Mouse (Mus musculus) bone marrow, adult 2 months (tissue): ENCODE data around the gene Cks1b. TPM values are rescaled to one million over a fixed set of nuclear protein-coding genes. Genes with fewer than 3 reads are reported as not detected.

Experiments used
- H3K27ac ChIP-seq: fragments of 200-500 bp; 2 replicates; pipeline ENCODE4 v1.5.1; 2012; ENCODE audit warnings: low read depth, mild to moderate bottlenecking, control low read depth, inconsistent platforms, low read length; ENCODE audit not compliant: control insufficient read depth, poor library complexity, insufficient read depth
- H3K4me1 ChIP-seq: fragments of 200-500 bp; 2 replicates; pipeline ENCODE4 v1.6.1; 2011; ENCODE audit warnings: low read length; ENCODE audit not compliant: control insufficient read depth, insufficient read depth
- H3K4me3 ChIP-seq: fragments of 200-500 bp; replicated peaks from 2 replicates; pipeline ENCODE3; 2011; ENCODE audit warnings: mild to moderate bottlenecking, low read depth, low read length, control low read depth; ENCODE audit not compliant: control insufficient read depth
- CTCF ChIP-seq: fragments of 200-500 bp; IDR thresholded peaks from 2 replicates; pipeline ENCODE4 v1.5.1; 2011; ENCODE audit warnings: low read length, control low read depth; ENCODE audit not compliant: control insufficient read depth, insufficient read depth
- POLR2A ChIP-seq: fragments of 200-500 bp; IDR thresholded peaks from 2 replicates; pipeline ENCODE4 v1.6.1; 2011; ENCODE audit warnings: low read depth, mild to moderate bottlenecking, control low read depth, low read length, borderline replicate concordance; ENCODE audit not compliant: control insufficient read depth
- WGBS: fragments of 180-500 bp; shearing (Covaris S2); methylation state at CpG from one replicate; pipeline ENCODE4 v1.1.7; 2018; 5-methylcytosine and 5-hydroxymethylcytosine counted together
- polyA plus RNA-seq: library from polyadenylated mRNA; stranded (reverse); fragments of >200 nt; gene quantifications from 2 replicates; pipeline ENCODE4 v1.2.4, GENCODE M21; 2011; ENCODE audit warnings: low replicate concordance; ENCODE audit not compliant: missing spikeins, insufficient read depth, insufficient read length

Gene Cks1b
- polyA plus RNA-seq = 126 and 145 TPM in 2 replicates

- under 1% methylated on average over 39 of the region's 39 CpGs for WGBS
- TF ChIP-seq CTCF (no peak), POLR2A (peak; percentile 86)
- Histone ChIP-seq H3K4me1 (peaks cover 5% of the 10 kb centered on the region; the same call in 1 of the 2 replicates), H3K4me3 (peak within 1 kb of the TSS; percentile 90), H3K27ac (peak within 1 kb of the TSS; percentile 88)
Observed at GRCm38 (mm10) chr3:89418170-89418860, at the start of gene Cks1b, which contains the start of gene Shc1. Gene Cks1b, minus strand, starts transcription at chr3:89418383. Gene Shc1, plus strand, starts transcription at chr3:89418443.

GRCm38 (mm10) chr3:89458965-89459807 is 41.0 kb upstream of the Cks1b start:
- TF ChIP-seq CTCF (no peak), POLR2A (no peak; the same call in 1 of the 2 replicates)
- Histone ChIP-seq H3K4me3 (peak overlapping the region; percentile 81), H3K27ac (peak overlapping the region; percentile 47), H3K4me1 (peaks cover 5% of the 10 kb centered on the region; the same call in 1 of the 2 replicates)
- WGBS = under 1% methylated on average over 35 of the region's 36 CpGs

GRCm38 (mm10) chr3:89458372-89458964 is 40.3 kb upstream of the Cks1b start:
- H3K27ac ChIP-seq = peak overlapping the region; percentile 31; the same call in 1 of the 2 replicates
- H3K4me1 ChIP-seq = peaks cover 5% of the 10 kb centered on the region; the same call in 1 of the 2 replicates
- no peak for TF ChIP-seq POLR2A
- TF ChIP-seq CTCF = no peak
- 35% methylated on average over 13 of the region's 13 CpGs for WGBS
- peak overlapping the region; percentile 81 for H3K4me3 ChIP-seq

GRCm38 (mm10) chr3:89456726-89457665 is 38.8 kb upstream of the Cks1b start:
- 32% methylated on average over 10 of the region's 10 CpGs for WGBS
- Histone ChIP-seq H3K4me1 (peaks cover 5% of the 10 kb centered on the region; the same call in 1 of the 2 replicates), H3K4me3 (no peak overlapping the region), H3K27ac (no peak overlapping the region)
- TF ChIP-seq POLR2A (no peak), CTCF (peak; percentile 86)

GRCm38 (mm10) chr3:89455786-89456285 is 37.7 kb upstream of the Cks1b start:
- TF ChIP-seq CTCF = no peak
- no peak for TF ChIP-seq POLR2A
- H3K4me3 ChIP-seq = no peak overlapping the region
- no peak overlapping the region for H3K27ac ChIP-seq
- H3K4me1 ChIP-seq = peaks cover 5% of the 10 kb centered on the region; the same call in 1 of the 2 replicates
- WGBS = 50% methylated on average over 1 of the region's 1 CpGs

- WGBS = 73% methylated on average over 10 of the region's 10 CpGs
- Histone ChIP-seq H3K4me3 (no peak within 1 kb of the TSS), H3K27ac (no peak within 1 kb of the TSS), H3K4me1 (peaks cover 3% of the 10 kb centered on the region; the same call in 1 of the 2 replicates)
- no peak for TF ChIP-seq CTCF
- TF ChIP-seq POLR2A = no peak
Observed at GRCm38 (mm10) chr3:89454401-89455177, 36.4 kb upstream of the Cks1b start, which contains the start of gene Pmvk. Gene Pmvk, plus strand, starts transcription at chr3:89454541.

GRCm38 (mm10) chr3:89451916-89452315 is 33.7 kb upstream of the Cks1b start:
- 70% methylated on average over 1 of the region's 1 CpGs for WGBS

More at GRCm38 (mm10) chr3:89451916-89452315, 33.7 kb upstream of the Cks1b start:
- Histone ChIP-seq H3K4me3 (no peak overlapping the region), H3K4me1 (peaks cover 4% of the 10 kb centered on the region; the same call in 1 of the 2 replicates), H3K27ac (no peak overlapping the region)
- no peak for TF ChIP-seq POLR2A
- TF ChIP-seq CTCF = no peak
